Mouse (Mus musculus): ENCODE measurements around the gene Ube2r2. TPM values are rescaled to one million over a fixed set of nuclear protein-coding genes. Genes with fewer than 3 reads are reported as not detected.

Gene Ube2r2
- polyA plus RNA-seq, 1 experiment from 2014 or later, result 99.5 TPM

- no peak overlapping the region for H3K4me2 ChIP-seq (ENCODE audit: low read depth)
- H3K36me3 ChIP-seq (ENCODE audit: control insufficient read depth, insufficient read depth, low read length), result peaks cover 7% of the 10 kb centered on the region; the same call in 1 of the 2 replicates
Measured at GRCm38 (mm10) chr4:41225412-41225811, 89.9 kb downstream of the Ube2r2 start.

GRCm38 (mm10) chr4:41226351-41226750, 90.8 kb downstream of the Ube2r2 start:
- Histone ChIP-seq H3K27me3 (ENCODE audit: control insufficient read depth, insufficient read depth, low read length) (no peaks in the 10 kb centered on the region), H3K36me3 (ENCODE audit: control insufficient read depth, insufficient read depth, low read length) (peaks cover 7% of the 10 kb centered on the region; the same call in 1 of the 2 replicates), H3K4me3 (ENCODE audit: low read depth, low read length) (no peak overlapping the region), H3K4me1 (ENCODE audit: control insufficient read depth, insufficient read depth, low read length) (no peaks in the 10 kb centered on the region), H3K9ac (ENCODE audit: low read length) (no peak overlapping the region), H3K9me3 (ENCODE audit: control insufficient read depth, low read length) (no peaks in the 10 kb centered on the region), H3K27ac (ENCODE audit: low read depth, low read length) (no peak overlapping the region), H3K4me2 (ENCODE audit: low read depth) (no peak overlapping the region)
- ATAC-seq (ENCODE audit: insufficient read depth, low FRiP score, low TSS enrichment) (no peak), DNase-seq (ENCODE audit: low spot score) (peak; percentile 58)
- 96% methylated on average over 3 of the region's 3 CpGs for WGBS

More at GRCm38 (mm10) chr4:41225412-41225811, 89.9 kb downstream of the Ube2r2 start:
- H3K27ac ChIP-seq (ENCODE audit: low read depth, low read length), result no peak overlapping the region
- H3K4me1 ChIP-seq (ENCODE audit: control insufficient read depth, insufficient read depth, low read length), result no peaks in the 10 kb centered on the region
- ATAC-seq (ENCODE audit: insufficient read depth, low FRiP score, low TSS enrichment), result no peak
- no peak overlapping the region for H3K4me3 ChIP-seq (ENCODE audit: low read depth, low read length)
- no peak for DNase-seq (ENCODE audit: low spot score)
- H3K27me3 ChIP-seq (ENCODE audit: control insufficient read depth, insufficient read depth, low read length), result no peaks in the 10 kb centered on the region
- WGBS, result 95% methylated on average over 1 of the region's 1 CpGs
- H3K9me3 ChIP-seq (ENCODE audit: control insufficient read depth, low read length), result no peaks in the 10 kb centered on the region
- no peak overlapping the region for H3K9ac ChIP-seq (ENCODE audit: low read length)

- no peaks in the 10 kb centered on the region for H3K9me3 ChIP-seq (ENCODE audit: control insufficient read depth, low read length)
- H3K27me3 ChIP-seq (ENCODE audit: control insufficient read depth, insufficient read depth, low read length), result no peaks in the 10 kb centered on the region
- peaks cover 8% of the 10 kb centered on the region; the same call in 1 of the 2 replicates for H3K36me3 ChIP-seq (ENCODE audit: control insufficient read depth, insufficient read depth, low read length)
- H3K27ac ChIP-seq (ENCODE audit: low read depth, low read length), result no peak overlapping the region
- no peak for DNase-seq (ENCODE audit: low spot score)
- WGBS, result 90% methylated on average over 5 of the region's 5 CpGs
- no peaks in the 10 kb centered on the region for H3K4me1 ChIP-seq (ENCODE audit: control insufficient read depth, insufficient read depth, low read length)
- H3K9ac ChIP-seq (ENCODE audit: low read length), result no peak overlapping the region
- H3K4me3 ChIP-seq (ENCODE audit: low read depth, low read length), result no peak overlapping the region
- no peak overlapping the region for H3K4me2 ChIP-seq (ENCODE audit: low read depth)
- ATAC-seq (ENCODE audit: insufficient read depth, low FRiP score, low TSS enrichment), result no peak
Measured at GRCm38 (mm10) chr4:41235621-41236020, 100.1 kb downstream of the Ube2r2 start.

- ATAC-seq (ENCODE audit: insufficient read depth, low FRiP score, low TSS enrichment) (no peak), DNase-seq (ENCODE audit: low spot score) (no peak)
- H3K4me1 ChIP-seq (ENCODE audit: control insufficient read depth, insufficient read depth, low read length), result no peaks in the 10 kb centered on the region
- H3K9me3 ChIP-seq (ENCODE audit: control insufficient read depth, low read length), result no peaks in the 10 kb centered on the region
- H3K4me3 ChIP-seq (ENCODE audit: low read depth, low read length), result no peak overlapping the region
- no peak overlapping the region for H3K27ac ChIP-seq (ENCODE audit: low read depth, low read length)
- H3K4me2 ChIP-seq (ENCODE audit: low read depth), result no peak overlapping the region
- no peak overlapping the region for H3K9ac ChIP-seq (ENCODE audit: low read length)
- H3K27me3 ChIP-seq (ENCODE audit: control insufficient read depth, insufficient read depth, low read length), result no peaks in the 10 kb centered on the region
- H3K36me3 ChIP-seq (ENCODE audit: control insufficient read depth, insufficient read depth, low read length), result peaks cover 4% of the 10 kb centered on the region; the same call in 1 of the 2 replicates
- 82% methylated on average over 3 of the region's 3 CpGs for WGBS
Measured at GRCm38 (mm10) chr4:41240916-41241315, 105.4 kb downstream of the Ube2r2 start.

Other genes starting within 250 kb of the Ube2r2 start
- gene Spink4, start 215.7 kb upstream of the Ube2r2 start, polyA plus RNA-seq (2014; fragmentation: Nextera tagmentation; extraction: Ambion mirVana), result not detected in 2 replicates
- gene Bag1, start 187.4 kb upstream of the Ube2r2 start, polyA plus RNA-seq (2014; fragmentation: Nextera tagmentation; extraction: Ambion mirVana), result 226 and 241 TPM in 2 replicates
- 146 and 151 TPM in 2 replicates for gene Chmp5, start 187.3 kb upstream of the Ube2r2 start, polyA plus RNA-seq (2014; fragmentation: Nextera tagmentation; extraction: Ambion mirVana)
- 91.5 and 91.8 TPM in 2 replicates for gene Nfx1, start 164.8 kb upstream of the Ube2r2 start, polyA plus RNA-seq (2014; fragmentation: Nextera tagmentation; extraction: Ambion mirVana)
- not detected in 2 replicates for gene Aqp7, start 87.6 kb upstream of the Ube2r2 start, polyA plus RNA-seq (2014; fragmentation: Nextera tagmentation; extraction: Ambion mirVana)
- 0.41 and 0.60 TPM in 2 replicates for gene Aqp3, start 37.6 kb upstream of the Ube2r2 start, polyA plus RNA-seq (2014; fragmentation: Nextera tagmentation; extraction: Ambion mirVana)
- gene Nol6, start 11.3 kb upstream of the Ube2r2 start, polyA plus RNA-seq (2014; fragmentation: Nextera tagmentation; extraction: Ambion mirVana), result 25.1 and 28.7 TPM in 2 replicates
- gene Ubap2, start 139.4 kb downstream of the Ube2r2 start, polyA plus RNA-seq (2014; fragmentation: Nextera tagmentation; extraction: Ambion mirVana), result 76.7 and 77.3 TPM in 2 replicates
- 57.9 and 64.0 TPM in 2 replicates for gene Dcaf12, start 179.1 kb downstream of the Ube2r2 start, polyA plus RNA-seq (2014; fragmentation: Nextera tagmentation; extraction: Ambion mirVana)
- gene Ubap1, start 213.3 kb downstream of the Ube2r2 start, polyA plus RNA-seq (2014; fragmentation: Nextera tagmentation; extraction: Ambion mirVana), result 84.1 and 91.3 TPM in 2 replicates

All from neural tube, embryonic 11.5 days (tissue).